Mouse (Mus musculus): Measurements from ENCODE around the gene Cgas. TPM values are rescaled to one million over a fixed set of nuclear protein-coding genes. Genes with fewer than 3 reads are reported as not detected.
A peak's percentile ranks its signal among the peaks of the same experiment; 100 is the strongest.
"Not testable (repeated sequence)": the region's sequence is repeated elsewhere in the genome, so short reads cannot be mapped to it uniquely, and the experiment has no call there.

Cgas gene
- 0.73 and 1.3 TPM in 2 replicates for polyA plus RNA-seq (2016; fragmentation: Nextera tagmentation; extraction: Ambion mirVana)

GRCm38 (mm10) chr9:78442579-78443392 is at the start of gene Cgas:
Gene Cgas, minus strand, starts transcription at chr9:78443237.
- Histone ChIP-seq H3K27ac (no peak within 1 kb of the TSS), H3K9ac (no peak within 1 kb of the TSS; the same call in 1 of the 2 replicates), H3K4me2 (replicated peaks) (peak within 1 kb of the TSS; percentile 72), H3K4me1 (peaks cover 10% of the 10 kb centered on the region; the same call in 1 of the 2 replicates), H3K36me3 (no peaks in the 10 kb centered on the region), H3K27me3 (replicated peaks) (peaks cover 66% of the 10 kb centered on the region), H3K9me3 (no peaks in the 10 kb centered on the region), H3K4me3 (peak within 1 kb of the TSS; percentile 36)
- WGBS = under 1% methylated on average over 77 of the region's 81 CpGs
- ATAC-seq (ENCODE audit: low FRiP score, low read depth) = peak; percentile 27

GRCm38 (mm10) chr9:78492254-78492653 is 49.2 kb upstream of the Cgas start:
- no peaks in the 10 kb centered on the region for H3K36me3 ChIP-seq
- H3K27ac ChIP-seq = no peak overlapping the region
- WGBS = 93% methylated on average over 3 of the region's 3 CpGs
- H3K4me2 ChIP-seq (replicated peaks) = no peak overlapping the region
- H3K4me3 ChIP-seq = no peak overlapping the region
- no peak overlapping the region for H3K9ac ChIP-seq
- H3K9me3 ChIP-seq = no peaks in the 10 kb centered on the region
- no peaks in the 10 kb centered on the region for H3K27me3 ChIP-seq (replicated peaks)
- ATAC-seq (ENCODE audit: low FRiP score, low read depth) = no peak
- H3K4me1 ChIP-seq = peaks cover 8% of the 10 kb centered on the region; the same call in 1 of the 2 replicates

- Histone ChIP-seq H3K27ac (no peak overlapping the region), H3K9me3 (no peaks in the 10 kb centered on the region), H3K4me3 (no peak overlapping the region), H3K4me2 (replicated peaks) (no peak overlapping the region), H3K27me3 (replicated peaks) (no peaks in the 10 kb centered on the region), H3K4me1 (peaks cover 8% of the 10 kb centered on the region; the same call in 1 of the 2 replicates), H3K36me3 (no peaks in the 10 kb centered on the region), H3K9ac (no peak overlapping the region)
- WGBS = 86% methylated on average over 3 of the region's 3 CpGs
- no peak for ATAC-seq (ENCODE audit: low FRiP score, low read depth)
Observed at GRCm38 (mm10) chr9:78491169-78491568, 48.1 kb upstream of the Cgas start.

GRCm38 (mm10) chr9:78488890-78489420 is 45.9 kb upstream of the Cgas start, which contains the start of gene Eef1a1:
Gene Eef1a1, minus strand, starts transcription at chr9:78489151.
- peak within 1 kb of the TSS; percentile 72 for H3K4me2 ChIP-seq (replicated peaks)
- WGBS = 2% methylated on average over 18 of the region's 20 CpGs
- H3K4me3 ChIP-seq = peak within 1 kb of the TSS; percentile 33
- H3K9me3 ChIP-seq = no peaks in the 10 kb centered on the region
- H3K27me3 ChIP-seq (replicated peaks) = no peaks in the 10 kb centered on the region
- peak within 1 kb of the TSS; percentile 58 for H3K9ac ChIP-seq
- H3K27ac ChIP-seq = no peak within 1 kb of the TSS
- peaks cover 8% of the 10 kb centered on the region; the same call in 1 of the 2 replicates for H3K4me1 ChIP-seq
- H3K36me3 ChIP-seq = no peaks in the 10 kb centered on the region
- ATAC-seq (ENCODE audit: low FRiP score, low read depth) = peak; percentile 81

- H3K4me2 ChIP-seq (replicated peaks); ATAC-seq (ENCODE audit: low FRiP score, low read depth); H3K4me3 ChIP-seq; H3K36me3 ChIP-seq; H3K9ac ChIP-seq; H3K4me1 ChIP-seq; H3K27ac ChIP-seq; H3K27me3 ChIP-seq (replicated peaks); H3K9me3 ChIP-seq: not testable (repeated sequence)
- 97% methylated on average over 5 of the region's 5 CpGs for WGBS
Observed at GRCm38 (mm10) chr9:78488021-78488420, 45.0 kb upstream of the Cgas start.

- ATAC-seq (ENCODE audit: low FRiP score, low read depth) = no peak
- WGBS = 85% methylated on average over 3 of the region's 3 CpGs
- no peak overlapping the region for H3K27ac ChIP-seq
Observed at GRCm38 (mm10) chr9:78484660-78485059, 41.6 kb upstream of the Cgas start.

GRCm38 (mm10) chr9:78482386-78482785 is 39.3 kb upstream of the Cgas start:
- Histone ChIP-seq H3K4me1 (peaks cover 12% of the 10 kb centered on the region), H3K36me3 (peaks cover 18% of the 10 kb centered on the region), H3K9ac (peak overlapping the region; percentile 76), H3K27me3 (replicated peaks) (no peaks in the 10 kb centered on the region), H3K9me3 (no peaks in the 10 kb centered on the region), H3K27ac (peak overlapping the region; percentile 98), H3K4me2 (replicated peaks) (peak overlapping the region; percentile 59), H3K4me3 (peak overlapping the region; percentile 46)
- ATAC-seq (ENCODE audit: low FRiP score, low read depth) = no peak
- WGBS = 10% methylated on average over 3 of the region's 3 CpGs

More at GRCm38 (mm10) chr9:78484660-78485059, 41.6 kb upstream of the Cgas start:
- Histone ChIP-seq H3K4me2 (replicated peaks) (no peak overlapping the region), H3K9ac (no peak overlapping the region), H3K4me1 (peaks cover 16% of the 10 kb centered on the region), H3K27me3 (replicated peaks) (no peaks in the 10 kb centered on the region), H3K4me3 (no peak overlapping the region), H3K36me3 (peaks cover under 1% of the 10 kb centered on the region; the same call in 1 of the 2 replicates), H3K9me3 (no peaks in the 10 kb centered on the region)

- H3K36me3 ChIP-seq = peaks cover 25% of the 10 kb centered on the region
- no peaks in the 10 kb centered on the region for H3K9me3 ChIP-seq
- peak overlapping the region; percentile 99 for H3K9ac ChIP-seq
- H3K4me1 ChIP-seq = peaks cover 12% of the 10 kb centered on the region
- peak overlapping the region; percentile 69 for H3K4me2 ChIP-seq (replicated peaks)
- ATAC-seq (ENCODE audit: low FRiP score, low read depth) = peak; percentile 99
- H3K27me3 ChIP-seq (replicated peaks) = no peaks in the 10 kb centered on the region
- H3K4me3 ChIP-seq = peak overlapping the region; percentile 98
- under 1% methylated on average over 74 of the region's 77 CpGs for WGBS
- peak overlapping the region; percentile 98 for H3K27ac ChIP-seq
Observed at GRCm38 (mm10) chr9:78481423-78482331, 38.6 kb upstream of the Cgas start.

GRCm38 (mm10) chr9:78480706-78481358 is 37.8 kb upstream of the Cgas start:
- Histone ChIP-seq H3K4me2 (replicated peaks) (peak overlapping the region; percentile 69), H3K9ac (peak overlapping the region; percentile 99), H3K36me3 (peaks cover 29% of the 10 kb centered on the region), H3K4me3 (peak overlapping the region; percentile 98), H3K4me1 (peaks cover 12% of the 10 kb centered on the region), H3K9me3 (no peaks in the 10 kb centered on the region), H3K27ac (peak overlapping the region; percentile 92), H3K27me3 (replicated peaks) (no peaks in the 10 kb centered on the region)
- ATAC-seq (ENCODE audit: low FRiP score, low read depth) = peak; percentile 42
- under 1% methylated on average over 46 of the region's 46 CpGs for WGBS

- Histone ChIP-seq H3K4me2 (replicated peaks) (peak overlapping the region; percentile 69), H3K9ac (peak overlapping the region; percentile 99), H3K36me3 (peaks cover 29% of the 10 kb centered on the region), H3K4me1 (peaks cover 12% of the 10 kb centered on the region), H3K4me3 (peak overlapping the region; percentile 98), H3K27ac (peak overlapping the region; percentile 32; the same call in 1 of the 2 replicates)
- not testable (repeated sequence) for ATAC-seq (ENCODE audit: low FRiP score, low read depth); H3K27me3 ChIP-seq (replicated peaks); H3K9me3 ChIP-seq
- 1% methylated on average over 13 of the region's 13 CpGs for WGBS
Observed at GRCm38 (mm10) chr9:78480227-78480626, 37.2 kb upstream of the Cgas start.

GRCm38 (mm10) chr9:78479308-78479707 is 36.3 kb upstream of the Cgas start:
- peaks cover 12% of the 10 kb centered on the region for H3K4me1 ChIP-seq
- not testable (repeated sequence) for H3K9me3 ChIP-seq; H3K27ac ChIP-seq; H3K27me3 ChIP-seq (replicated peaks); ATAC-seq (ENCODE audit: low FRiP score, low read depth)
- H3K36me3 ChIP-seq = peaks cover 31% of the 10 kb centered on the region
- H3K4me3 ChIP-seq = peak overlapping the region; percentile 29; the same call in 1 of the 2 replicates
- peak overlapping the region; percentile 69 for H3K4me2 ChIP-seq (replicated peaks)
- 33% methylated on average over 8 of the region's 8 CpGs for WGBS
- 0 out of 2 replicates have a peak overlapping the region, but pooled peaks have one; percentile 6 for H3K9ac ChIP-seq

Measured in neural tube, embryonic 12.5 days (tissue).